Mouse (Mus musculus): ENCODE measurements around the gene Gm8334.
"Not testable (repeated sequence)": the region's sequence is repeated elsewhere in the genome, so short reads cannot be mapped to it uniquely, and the experiment has no call there.

Gene Gm8334

GRCm38 (mm10) chrX:148615053-148615452 lies at the start of gene Gm8334:
TSS of gene Gm8334 (minus strand) at chrX:148615153.
- DNase-seq (ENCODE audit: low spot score) = not testable (repeated sequence)

- DNase-seq (ENCODE audit: low spot score) = not testable (repeated sequence)
These were observed 48.3 kb upstream of the Gm8334 start, which contains the start of gene Gm15127 for GRCm38 (mm10) chrX:148663298-148663697. TSS of gene Gm15127 (plus strand) at chrX:148663598.

Measured in ovary, adult 18-20 months (tissue).